Mouse (Mus musculus): Measurements from ENCODE around the gene Pabpn1l. TPM values are rescaled to one million over a fixed set of nuclear protein-coding genes. Genes with fewer than 3 reads are reported as not detected.

The Pabpn1l gene
- polyA plus RNA-seq, 1 experiment = not detected

DNA sequence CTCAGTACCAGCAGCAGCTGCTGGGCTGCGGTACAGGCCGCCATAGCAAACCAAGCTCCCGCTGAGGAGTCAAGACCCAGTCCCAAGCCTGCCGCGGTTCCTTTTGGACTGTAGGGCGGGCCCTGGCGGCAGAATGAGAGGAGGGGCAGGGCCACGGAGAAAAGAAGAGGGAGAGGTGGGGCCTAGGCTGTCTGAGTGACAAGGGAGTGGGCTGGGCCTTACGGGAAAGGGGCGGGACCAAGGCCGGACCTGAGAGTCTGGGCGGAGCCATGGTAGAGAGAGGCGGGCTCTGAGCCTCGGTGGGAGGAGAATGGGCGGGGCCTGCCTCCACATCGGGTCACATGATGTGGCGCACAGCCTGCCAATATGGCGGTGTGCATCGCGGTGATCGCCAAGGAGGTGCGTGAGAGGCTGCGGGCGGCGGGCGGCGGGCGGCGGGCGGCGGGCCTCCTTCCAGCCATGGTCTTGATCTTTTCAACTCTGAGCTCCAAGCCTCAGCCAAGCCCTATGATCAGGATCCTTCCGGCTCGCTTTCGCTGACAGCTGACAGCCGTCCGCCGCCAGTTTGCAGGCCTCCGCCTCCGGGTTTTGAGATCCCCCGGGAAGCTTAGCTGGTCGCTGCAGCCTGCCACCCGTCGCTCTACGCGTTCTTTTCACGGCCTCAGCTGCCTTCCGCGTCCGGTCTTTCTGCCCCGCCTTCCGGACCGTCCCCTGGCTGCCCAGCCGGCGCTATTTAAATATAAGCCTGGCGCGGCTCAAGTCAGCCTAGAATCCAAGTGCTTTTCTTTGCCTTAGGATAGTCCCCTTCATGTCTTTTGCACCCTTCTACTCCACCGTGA, 11.0 kb downstream of the Pabpn1l start, which contains the start of the genes Galns and Trappc2l:
Gene Galns (minus strand): TSS at position 169 of the 839 bp plus-strand sequence.
Gene Trappc2l (plus strand): TSS at position 346 of the 839 bp plus-strand sequence.
- TF ChIP-seq TAL1 (IDR thresholded peaks at IDR 0.05; ENCODE audit: low read length) = no peak
- TF ChIP-seq GATA1 (IDR thresholded peaks at IDR 0.05; ENCODE audit: low read length) = no peak
- H3K36me3 ChIP-seq (ENCODE audit: control insufficient read depth) = peaks cover 26% of the 10 kb centered on the region
- peak within 1 kb of the TSS; percentile 76 for H3K4me3 ChIP-seq (replicated peaks)
- H3K27me3 ChIP-seq (ENCODE audit: control insufficient read depth) = no peaks in the 10 kb centered on the region
- peaks cover 27% of the 10 kb centered on the region for H3K4me1 ChIP-seq (ENCODE audit: control insufficient read depth)
- no peaks in the 10 kb centered on the region for H3K9me3 ChIP-seq (ENCODE audit: control insufficient read depth, low read length)

DNA sequence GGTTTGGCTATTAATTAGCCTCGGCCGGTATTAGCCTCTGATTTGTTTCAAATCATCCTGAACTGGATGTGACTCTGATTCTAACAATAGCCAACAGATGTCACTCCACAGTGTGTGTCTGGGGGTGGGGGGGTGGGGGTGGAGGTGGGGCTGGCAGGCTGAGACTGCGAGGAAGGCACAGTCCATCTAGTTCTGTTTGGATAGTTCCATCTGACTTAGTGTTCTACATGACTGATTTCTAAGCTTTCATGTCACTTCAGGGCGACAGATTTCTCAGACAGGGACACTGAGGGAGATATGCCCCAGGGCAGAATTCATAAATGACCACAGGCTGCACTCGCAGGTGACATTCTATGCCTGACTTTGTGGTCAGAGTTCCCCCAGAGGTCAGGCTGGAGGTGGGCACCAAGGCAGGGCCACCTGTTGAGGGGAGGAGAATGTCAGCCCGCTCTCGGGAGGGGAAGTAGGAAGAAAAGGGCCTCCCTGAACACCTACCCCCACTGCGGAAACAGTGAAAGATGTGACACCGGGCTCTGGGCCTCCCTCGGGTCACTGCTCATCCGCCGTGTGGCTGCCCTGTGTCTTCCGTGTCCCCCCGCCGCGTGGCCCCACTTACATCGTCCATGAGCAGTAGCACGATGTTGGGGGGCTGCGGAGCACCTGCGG, 11.8 kb downstream of the Pabpn1l start:
- Histone ChIP-seq H3K27me3 (ENCODE audit: control insufficient read depth) (no peaks in the 10 kb centered on the region), H3K9me3 (ENCODE audit: control insufficient read depth, low read length) (no peaks in the 10 kb centered on the region), H3K4me3 (replicated peaks) (peak overlapping the region; percentile 76), H3K4me1 (ENCODE audit: control insufficient read depth) (peaks cover 27% of the 10 kb centered on the region), H3K36me3 (ENCODE audit: control insufficient read depth) (peaks cover 24% of the 10 kb centered on the region)
- no peak for TF ChIP-seq TAL1 (IDR thresholded peaks at IDR 0.05; ENCODE audit: low read length)
- no peak for TF ChIP-seq GATA1 (IDR thresholded peaks at IDR 0.05; ENCODE audit: low read length)

DNA sequence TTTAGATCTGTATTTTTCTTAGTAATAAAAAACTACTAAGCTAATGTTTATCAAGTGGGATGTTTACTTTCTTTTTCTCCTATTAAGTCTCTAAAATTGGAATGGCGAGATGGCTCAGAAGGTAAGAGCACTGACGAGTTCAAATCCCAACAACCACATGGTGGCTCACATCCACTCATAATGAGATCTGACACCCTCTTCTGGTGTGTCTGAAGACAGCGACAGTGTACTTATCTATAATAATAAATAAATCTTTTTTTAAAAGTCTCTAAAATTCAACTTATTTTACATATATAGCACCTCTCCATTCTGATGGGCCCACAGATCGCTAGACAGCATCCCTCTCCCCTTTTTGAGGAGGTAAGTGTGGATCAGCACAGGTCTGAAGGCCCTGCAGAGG, 12.3 kb downstream of the Pabpn1l start:
- peaks cover 27% of the 10 kb centered on the region for H3K4me1 ChIP-seq (ENCODE audit: control insufficient read depth)
- H3K27me3 ChIP-seq (ENCODE audit: control insufficient read depth) = no peaks in the 10 kb centered on the region
- TF ChIP-seq GATA1 (IDR thresholded peaks at IDR 0.05; ENCODE audit: low read length) = no peak
- TF ChIP-seq TAL1 (IDR thresholded peaks at IDR 0.05; ENCODE audit: low read length) = no peak
- no peak overlapping the region for H3K4me3 ChIP-seq (replicated peaks)
- H3K9me3 ChIP-seq (ENCODE audit: control insufficient read depth, low read length) = no peaks in the 10 kb centered on the region
- peaks cover 20% of the 10 kb centered on the region for H3K36me3 ChIP-seq (ENCODE audit: control insufficient read depth)

- no peaks in the 10 kb centered on the region; the same call in 1 of the 2 replicates for H3K27me3 ChIP-seq (ENCODE audit: control insufficient read depth)
- H3K4me3 ChIP-seq (replicated peaks) = no peak overlapping the region
- peaks cover 12% of the 10 kb centered on the region for H3K4me1 ChIP-seq (ENCODE audit: control insufficient read depth)
- H3K36me3 ChIP-seq (ENCODE audit: control insufficient read depth) = no peaks in the 10 kb centered on the region
- TF ChIP-seq GATA1 (IDR thresholded peaks at IDR 0.05; ENCODE audit: low read length) = no peak
- peak; percentile 36; the same call in 2 of the 3 replicates for TF ChIP-seq TAL1 (IDR thresholded peaks at IDR 0.05; ENCODE audit: low read length)
- H3K9me3 ChIP-seq (ENCODE audit: control insufficient read depth, low read length) = no peaks in the 10 kb centered on the region
Measured at GRCm38 (mm10) chr8:122606810-122607209, 15.7 kb downstream of the Pabpn1l start.

GRCm38 (mm10) chr8:122605367-122605766, 17.2 kb downstream of the Pabpn1l start:
- TF ChIP-seq GATA1 (IDR thresholded peaks at IDR 0.05; ENCODE audit: low read length) (no peak), TAL1 (IDR thresholded peaks at IDR 0.05; ENCODE audit: low read length) (no peak)
- peaks cover 2% of the 10 kb centered on the region for H3K4me1 ChIP-seq (ENCODE audit: control insufficient read depth)
- H3K36me3 ChIP-seq (ENCODE audit: control insufficient read depth) = no peaks in the 10 kb centered on the region
- H3K4me3 ChIP-seq (replicated peaks) = no peak overlapping the region
- no peaks in the 10 kb centered on the region; the same call in 1 of the 2 replicates for H3K27me3 ChIP-seq (ENCODE audit: control insufficient read depth)
- no peaks in the 10 kb centered on the region for H3K9me3 ChIP-seq (ENCODE audit: control insufficient read depth, low read length)

DNA sequence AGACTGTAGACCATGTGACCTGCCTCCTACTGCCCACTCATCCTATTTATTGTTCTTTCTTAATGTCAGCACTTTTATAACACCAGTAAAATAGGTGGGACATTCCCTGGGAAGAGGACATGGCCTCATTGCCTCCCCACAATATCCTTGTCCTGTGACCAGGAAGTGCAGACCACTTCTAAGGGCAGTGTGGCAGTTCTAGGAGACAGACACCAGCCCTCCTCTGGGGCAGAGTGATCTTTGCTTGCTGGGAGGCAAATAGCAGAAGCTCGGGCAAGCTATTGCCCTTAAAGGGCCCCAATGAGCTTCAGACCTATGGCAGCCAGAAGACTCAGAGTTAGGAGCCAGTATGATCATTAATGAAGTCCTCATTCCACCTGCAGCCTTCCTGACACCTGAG, 17.9 kb downstream of the Pabpn1l start:
- Histone ChIP-seq H3K36me3 (ENCODE audit: control insufficient read depth) (no peaks in the 10 kb centered on the region), H3K27me3 (ENCODE audit: control insufficient read depth) (no peaks in the 10 kb centered on the region; the same call in 1 of the 2 replicates), H3K4me3 (replicated peaks) (no peak overlapping the region), H3K9me3 (ENCODE audit: control insufficient read depth, low read length) (no peaks in the 10 kb centered on the region), H3K4me1 (ENCODE audit: control insufficient read depth) (peaks cover 1% of the 10 kb centered on the region; the same call in 1 of the 2 replicates)
- TF ChIP-seq TAL1 (IDR thresholded peaks at IDR 0.05; ENCODE audit: low read length) = no peak
- TF ChIP-seq GATA1 (IDR thresholded peaks at IDR 0.05; ENCODE audit: low read length) = no peak

DNA sequence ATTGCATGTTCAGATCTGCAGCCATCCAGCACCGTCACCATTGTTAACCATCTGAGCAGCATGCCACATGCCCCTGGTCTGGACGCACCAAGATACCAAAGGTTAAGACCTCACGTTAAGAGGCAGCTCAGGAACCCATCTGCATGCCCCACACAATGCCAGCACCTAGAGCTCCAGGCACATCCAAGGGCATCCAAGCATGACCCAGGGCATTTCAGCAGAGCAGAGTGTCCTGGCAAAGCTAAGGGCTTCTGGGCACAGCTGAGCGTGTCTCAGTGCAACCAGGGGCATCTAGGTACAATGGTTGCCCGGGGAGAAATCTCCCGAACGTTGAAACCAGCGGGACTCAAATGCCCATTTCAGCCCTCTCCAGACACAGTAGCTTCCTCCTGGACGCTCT, 21.9 kb downstream of the Pabpn1l start:
- Histone ChIP-seq H3K4me3 (replicated peaks) (no peak overlapping the region), H3K36me3 (ENCODE audit: control insufficient read depth) (no peaks in the 10 kb centered on the region), H3K4me1 (ENCODE audit: control insufficient read depth) (no peaks in the 10 kb centered on the region), H3K27me3 (ENCODE audit: control insufficient read depth) (no peaks in the 10 kb centered on the region; the same call in 1 of the 2 replicates), H3K9me3 (ENCODE audit: control insufficient read depth, low read length) (no peaks in the 10 kb centered on the region)
- TF ChIP-seq TAL1 (IDR thresholded peaks at IDR 0.05; ENCODE audit: low read length) (no peak), GATA1 (IDR thresholded peaks at IDR 0.05; ENCODE audit: low read length) (no peak)

- Histone ChIP-seq H3K36me3 (ENCODE audit: control insufficient read depth) (no peaks in the 10 kb centered on the region; the same call in 1 of the 2 replicates), H3K4me3 (replicated peaks) (no peak overlapping the region), H3K9me3 (ENCODE audit: control insufficient read depth, low read length) (no peaks in the 10 kb centered on the region), H3K27me3 (ENCODE audit: control insufficient read depth) (no peaks in the 10 kb centered on the region), H3K4me1 (ENCODE audit: control insufficient read depth) (peaks cover 6% of the 10 kb centered on the region)
- TF ChIP-seq TAL1 (IDR thresholded peaks at IDR 0.05; ENCODE audit: low read length) = no peak
- no peak for TF ChIP-seq GATA1 (IDR thresholded peaks at IDR 0.05; ENCODE audit: low read length)
Measured at GRCm38 (mm10) chr8:122596031-122596430, 26.5 kb downstream of the Pabpn1l start.

All from erythroblast, embryonic 14.5 days (primary cell).